Mouse (Mus musculus) forebrain, embryonic 10.5 days (tissue): Measurements from ENCODE around the gene Zdhhc6. TPM values are rescaled to one million over a fixed set of nuclear protein-coding genes. Genes with fewer than 3 reads are reported as not detected.

Experiments used
- DNase-seq: peaks from one replicate; pipeline ENCODE4 v3.0.0-alpha.2; 2017; ENCODE audit warnings: low spot score; ENCODE audit errors: extremely low spot score
- H3K27ac ChIP-seq: fragments of 300-500 bp; sonication (generic); 2 replicates; pipeline ENCODE4 v1.5.1; 2016; ENCODE audit warnings: mild to moderate bottlenecking
- H3K27me3 ChIP-seq: fragments of 300-500 bp; sonication (generic); 2 replicates; pipeline ENCODE4 v1.6.1; 2016; ENCODE audit warnings: mild to moderate bottlenecking; ENCODE audit not compliant: poor library complexity, severe bottlenecking
- H3K36me3 ChIP-seq: fragments of 300-500 bp; sonication (generic); replicated peaks from 2 replicates; pipeline ENCODE4 v1.6.1; 2016; ENCODE audit warnings: mild to moderate bottlenecking, moderate library complexity
- H3K4me1 ChIP-seq: fragments of 300-500 bp; sonication (generic); 2 replicates; pipeline ENCODE4 v1.6.1; 2016
- H3K4me3 ChIP-seq: fragments of 300-500 bp; sonication (generic); 2 replicates; pipeline ENCODE4 v1.5.1; 2016; ENCODE audit warnings: mild to moderate bottlenecking, moderate library complexity
- H3K9me3 ChIP-seq: fragments of 300-500 bp; sonication (generic); 2 replicates; pipeline ENCODE4 v1.6.1; 2016; ENCODE audit warnings: mild to moderate bottlenecking, moderate library complexity
- WGBS: fragments of 180-500 bp; shearing (Covaris S2); methylation state at CpG from one replicate; pipeline ENCODE4 v1.1.7; 2016; 5-methylcytosine and 5-hydroxymethylcytosine counted together
- polyA plus RNA-seq: library from polyadenylated mRNA; unstranded; fragments of >200 nt; fragmentation: Nextera tagmentation; extraction: Ambion mirVana; gene quantifications from 2 replicates; pipeline ENCODE4 v1.2.1, GENCODE M21; 2016

Zdhhc6 gene
- 131 and 140 TPM in 2 replicates for polyA plus RNA-seq

- peak within 1 kb of the TSS; percentile 92 for H3K4me3 ChIP-seq
- no peaks in the 10 kb centered on the region for H3K27me3 ChIP-seq
- no peaks in the 10 kb centered on the region for H3K9me3 ChIP-seq
- DNase-seq: peak; percentile 81
- peak within 1 kb of the TSS; percentile 97 for H3K27ac ChIP-seq
- peaks cover 29% of the 10 kb centered on the region for H3K36me3 ChIP-seq
- H3K4me1 ChIP-seq: peaks cover 44% of the 10 kb centered on the region
- WGBS: under 1% methylated on average over 60 of the region's 60 CpGs
Measured at GRCm38 (mm10) chr19:55315452-55316108, at the start of gene Zdhhc6. Zdhhc6 (minus strand) TSS chr19:55316032.

- Histone ChIP-seq H3K36me3 (peaks cover 4% of the 10 kb centered on the region; the same call in 1 of the 2 replicates), H3K27ac (no peak overlapping the region), H3K27me3 (no peaks in the 10 kb centered on the region), H3K4me3 (no peak overlapping the region), H3K4me1 (no peaks in the 10 kb centered on the region), H3K9me3 (no peaks in the 10 kb centered on the region)
- DNase-seq: no peak
- 93% methylated on average over 9 of the region's 9 CpGs for WGBS
Measured at GRCm38 (mm10) chr19:55362606-55363005, 46.8 kb upstream of the Zdhhc6 start.

- H3K27me3 ChIP-seq: no peaks in the 10 kb centered on the region
- no peak overlapping the region for H3K27ac ChIP-seq
- no peaks in the 10 kb centered on the region for H3K9me3 ChIP-seq
- H3K36me3 ChIP-seq: 0 out of 2 replicates have a peak, but pooled peaks cover 3% of the 10 kb centered on the region
- 89% methylated on average over 9 of the region's 9 CpGs for WGBS
- H3K4me3 ChIP-seq: no peak overlapping the region
- peaks cover 4% of the 10 kb centered on the region; the same call in 1 of the 2 replicates for H3K4me1 ChIP-seq
- no peak for DNase-seq
Measured at GRCm38 (mm10) chr19:55350673-55351378, 35.0 kb upstream of the Zdhhc6 start.

GRCm38 (mm10) chr19:55348187-55348586 is 32.4 kb upstream of the Zdhhc6 start:
- Histone ChIP-seq H3K27ac (no peak overlapping the region), H3K36me3 (0 out of 2 replicates have a peak, but pooled peaks cover 5% of the 10 kb centered on the region), H3K4me3 (no peak overlapping the region), H3K4me1 (peaks cover 4% of the 10 kb centered on the region; the same call in 1 of the 2 replicates), H3K9me3 (no peaks in the 10 kb centered on the region), H3K27me3 (no peaks in the 10 kb centered on the region)
- 89% methylated on average over 3 of the region's 3 CpGs for WGBS
- no peak for DNase-seq

- DNase-seq: no peak
- Histone ChIP-seq H3K4me1 (no peaks in the 10 kb centered on the region), H3K27me3 (no peaks in the 10 kb centered on the region), H3K4me3 (no peak overlapping the region), H3K36me3 (peaks cover 5% of the 10 kb centered on the region; the same call in 1 of the 2 replicates), H3K27ac (no peak overlapping the region), H3K9me3 (no peaks in the 10 kb centered on the region)
- 93% methylated on average over 9 of the region's 9 CpGs for WGBS
Measured at GRCm38 (mm10) chr19:55343274-55343673, 27.4 kb upstream of the Zdhhc6 start.

GRCm38 (mm10) chr19:55342423-55342822 is 26.6 kb upstream of the Zdhhc6 start:
- Histone ChIP-seq H3K9me3 (no peaks in the 10 kb centered on the region), H3K27ac (no peak overlapping the region), H3K4me3 (no peak overlapping the region), H3K36me3 (peaks cover 2% of the 10 kb centered on the region; the same call in 1 of the 2 replicates), H3K4me1 (no peaks in the 10 kb centered on the region), H3K27me3 (no peaks in the 10 kb centered on the region)
- no peak for DNase-seq
- WGBS: 96% methylated on average over 7 of the region's 7 CpGs

- no peak overlapping the region for H3K4me3 ChIP-seq
- WGBS: 84% methylated on average over 3 of the region's 3 CpGs
- no peaks in the 10 kb centered on the region for H3K27me3 ChIP-seq
- H3K9me3 ChIP-seq: no peaks in the 10 kb centered on the region
- no peak for DNase-seq
- H3K27ac ChIP-seq: no peak overlapping the region
- H3K36me3 ChIP-seq: peaks cover 7% of the 10 kb centered on the region; the same call in 1 of the 2 replicates
- 0 out of 2 replicates have a peak, but pooled peaks cover 3% of the 10 kb centered on the region for H3K4me1 ChIP-seq
Measured at GRCm38 (mm10) chr19:55341377-55341776, 25.5 kb upstream of the Zdhhc6 start.

- Histone ChIP-seq H3K36me3 (peaks cover 7% of the 10 kb centered on the region; the same call in 1 of the 2 replicates), H3K27me3 (no peaks in the 10 kb centered on the region), H3K9me3 (no peaks in the 10 kb centered on the region), H3K4me1 (0 out of 2 replicates have a peak, but pooled peaks cover 4% of the 10 kb centered on the region), H3K4me3 (no peak overlapping the region), H3K27ac (no peak overlapping the region)
- DNase-seq: no peak
- WGBS: 93% methylated on average over 6 of the region's 6 CpGs
Measured at GRCm38 (mm10) chr19:55340521-55340920, 24.7 kb upstream of the Zdhhc6 start.

GRCm38 (mm10) chr19:55337664-55338063 is 21.8 kb upstream of the Zdhhc6 start:
- no peak overlapping the region for H3K27ac ChIP-seq
- H3K27me3 ChIP-seq: no peaks in the 10 kb centered on the region
- DNase-seq: no peak
- H3K9me3 ChIP-seq: no peaks in the 10 kb centered on the region
- H3K36me3 ChIP-seq: peaks cover 5% of the 10 kb centered on the region; the same call in 1 of the 2 replicates
- H3K4me1 ChIP-seq: 0 out of 2 replicates have a peak, but pooled peaks cover 4% of the 10 kb centered on the region
- H3K4me3 ChIP-seq: no peak overlapping the region
- WGBS: 95% methylated on average over 10 of the region's 10 CpGs

- DNase-seq: no peak
Measured at GRCm38 (mm10) chr19:55337066-55337465, 21.2 kb upstream of the Zdhhc6 start.

GRCm38 (mm10) chr19:55336441-55336840 is 20.6 kb upstream of the Zdhhc6 start:
- Histone ChIP-seq H3K4me1 (0 out of 2 replicates have a peak, but pooled peaks cover 4% of the 10 kb centered on the region), H3K9me3 (no peaks in the 10 kb centered on the region), H3K36me3 (peaks cover 6% of the 10 kb centered on the region), H3K27me3 (no peaks in the 10 kb centered on the region), H3K4me3 (no peak overlapping the region), H3K27ac (no peak overlapping the region)
- no peak for DNase-seq
- 92% methylated on average over 12 of the region's 12 CpGs for WGBS

More at GRCm38 (mm10) chr19:55337066-55337465, 21.2 kb upstream of the Zdhhc6 start:
- Histone ChIP-seq H3K9me3 (no peaks in the 10 kb centered on the region), H3K4me1 (0 out of 2 replicates have a peak, but pooled peaks cover 4% of the 10 kb centered on the region), H3K4me3 (no peak overlapping the region), H3K27me3 (no peaks in the 10 kb centered on the region), H3K27ac (no peak overlapping the region), H3K36me3 (peaks cover 5% of the 10 kb centered on the region; the same call in 1 of the 2 replicates)
- 86% methylated on average over 9 of the region's 9 CpGs for WGBS

- no peaks in the 10 kb centered on the region for H3K27me3 ChIP-seq
- no peak overlapping the region for H3K27ac ChIP-seq
- H3K9me3 ChIP-seq: no peaks in the 10 kb centered on the region
- no peak for DNase-seq
- 93% methylated on average over 1 of the region's 1 CpGs for WGBS
- H3K4me3 ChIP-seq: no peak overlapping the region
- peaks cover 10% of the 10 kb centered on the region for H3K36me3 ChIP-seq
- 0 out of 2 replicates have a peak, but pooled peaks cover 4% of the 10 kb centered on the region for H3K4me1 ChIP-seq
Measured at GRCm38 (mm10) chr19:55335881-55336280, 20.0 kb upstream of the Zdhhc6 start.
